Mouse (Mus musculus): ENCODE data around the gene Olfr826. TPM values are rescaled to one million over a fixed set of nuclear protein-coding genes. Genes with fewer than 3 reads are reported as not detected.
"Not testable (repeated sequence)": the region's sequence is repeated elsewhere in the genome, so short reads cannot be mapped to it uniquely, and the experiment has no call there.

Gene Olfr826
- polyA plus RNA-seq (2015; fragmentation: Nextera tagmentation; extraction: Ambion mirVana): not detected in 2 replicates

GRCm38 (mm10) chr10:130184086-130184485, at the start of gene Olfr826:
Gene Olfr826 (minus strand): TSS chr10:130184186.
- no peaks in the 10 kb centered on the region for H3K4me1 ChIP-seq
- no peak within 1 kb of the TSS for H3K4me3 ChIP-seq
- H3K27me3 ChIP-seq: no peaks in the 10 kb centered on the region
- no peak within 1 kb of the TSS for H3K4me2 ChIP-seq
- no peak within 1 kb of the TSS for H3K9ac ChIP-seq
- no peaks in the 10 kb centered on the region for H3K9me3 ChIP-seq
- ATAC-seq (ENCODE audit: insufficient number of reproducible peaks, low FRiP score, low TSS enrichment, low read depth): no peak
- WGBS: 66% methylated on average over 1 of the region's 1 CpGs
- no peak within 1 kb of the TSS for H3K27ac ChIP-seq
- no peaks in the 10 kb centered on the region for H3K36me3 ChIP-seq

- Histone ChIP-seq H3K36me3 (no peaks in the 10 kb centered on the region), H3K9me3 (no peaks in the 10 kb centered on the region), H3K4me1 (no peaks in the 10 kb centered on the region), H3K27me3 (no peaks in the 10 kb centered on the region), H3K4me2 (no peak overlapping the region), H3K9ac (no peak overlapping the region), H3K4me3 (no peak overlapping the region), H3K27ac (no peak overlapping the region)
- no peak for ATAC-seq (ENCODE audit: insufficient number of reproducible peaks, low FRiP score, low TSS enrichment, low read depth)
- WGBS: 67% methylated on average over 1 of the region's 1 CpGs
Measured at GRCm38 (mm10) chr10:130232117-130232516, 48.1 kb upstream of the Olfr826 start.

GRCm38 (mm10) chr10:130229584-130229983, 45.6 kb upstream of the Olfr826 start:
- H3K4me2 ChIP-seq: no peak overlapping the region
- no peaks in the 10 kb centered on the region for H3K4me1 ChIP-seq
- H3K9me3 ChIP-seq: no peaks in the 10 kb centered on the region
- 81% methylated on average over 5 of the region's 5 CpGs for WGBS
- H3K36me3 ChIP-seq: no peaks in the 10 kb centered on the region
- ATAC-seq (ENCODE audit: insufficient number of reproducible peaks, low FRiP score, low TSS enrichment, low read depth): no peak
- no peak overlapping the region for H3K27ac ChIP-seq
- H3K9ac ChIP-seq: no peak overlapping the region
- no peaks in the 10 kb centered on the region for H3K27me3 ChIP-seq
- no peak overlapping the region for H3K4me3 ChIP-seq

GRCm38 (mm10) chr10:130228246-130228645, 44.3 kb upstream of the Olfr826 start:
- 0% methylated on average over 1 of the region's 1 CpGs for WGBS
- Histone ChIP-seq H3K4me3 (no peak overlapping the region), H3K27me3 (no peaks in the 10 kb centered on the region), H3K36me3 (no peaks in the 10 kb centered on the region), H3K9ac (no peak overlapping the region), H3K4me1 (no peaks in the 10 kb centered on the region), H3K9me3 (no peaks in the 10 kb centered on the region), H3K27ac (no peak overlapping the region), H3K4me2 (no peak overlapping the region)
- ATAC-seq (ENCODE audit: insufficient number of reproducible peaks, low FRiP score, low TSS enrichment, low read depth): no peak

DNA sequence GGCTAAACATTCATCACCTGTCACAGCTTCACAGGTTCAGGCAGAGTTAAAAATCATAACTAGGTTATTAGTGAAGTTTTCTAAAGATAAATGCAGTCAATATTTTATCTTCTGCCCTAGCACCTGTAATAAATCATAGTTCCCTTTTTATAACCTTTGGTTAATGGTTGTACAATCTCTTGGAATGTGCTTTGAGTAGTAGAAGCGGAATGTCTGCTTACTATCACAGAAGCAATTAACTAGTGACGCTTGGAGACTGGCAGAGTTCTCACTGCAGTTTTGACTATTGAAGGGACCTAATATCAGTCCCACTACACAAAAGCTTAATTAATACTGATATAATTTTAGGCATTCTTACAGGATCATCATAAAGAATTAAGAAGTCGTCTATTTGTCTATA, 41.0 kb upstream of the Olfr826 start:
- no peak overlapping the region for H3K27ac ChIP-seq
- no peak for ATAC-seq (ENCODE audit: insufficient number of reproducible peaks, low FRiP score, low TSS enrichment, low read depth)
- H3K36me3 ChIP-seq: no peaks in the 10 kb centered on the region

DNA sequence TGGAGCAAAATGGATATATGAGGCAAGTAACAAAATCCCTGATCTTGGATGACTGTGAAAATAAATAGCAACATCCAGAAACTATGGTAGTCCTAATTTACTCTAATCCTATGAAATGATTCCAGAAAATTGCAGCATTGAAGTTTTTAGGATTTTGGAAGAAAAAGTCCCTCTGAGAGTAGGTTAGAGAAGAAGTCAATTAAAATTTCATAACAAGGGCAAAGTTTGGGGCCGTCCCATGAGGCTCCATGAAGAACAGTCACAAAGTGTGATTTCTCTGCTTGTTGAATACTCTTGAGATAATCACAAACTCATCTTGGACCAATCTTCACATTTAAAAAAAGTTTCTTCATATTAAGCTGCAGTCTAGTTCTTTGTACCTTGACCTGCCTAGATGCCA, 30.3 kb upstream of the Olfr826 start, which contains the start of gene Olfr827:
Olfr827 (minus strand) TSS at position 101 of the 400 bp plus-strand sequence.
- no peaks in the 10 kb centered on the region for H3K27me3 ChIP-seq
- no peak within 1 kb of the TSS for H3K27ac ChIP-seq
- H3K36me3 ChIP-seq: no peaks in the 10 kb centered on the region
- H3K4me2 ChIP-seq: no peak within 1 kb of the TSS
- H3K4me3 ChIP-seq: no peak within 1 kb of the TSS
- no peaks in the 10 kb centered on the region for H3K9me3 ChIP-seq
- no peak within 1 kb of the TSS for H3K9ac ChIP-seq
- ATAC-seq (ENCODE audit: insufficient number of reproducible peaks, low FRiP score, low TSS enrichment, low read depth): no peak
- no peaks in the 10 kb centered on the region for H3K4me1 ChIP-seq
- 83% methylated on average over 1 of the region's 1 CpGs for WGBS

More for the DNA sequence above, 41.0 kb upstream of the Olfr826 start:
- WGBS: 61% methylated on average over 3 of the region's 3 CpGs
- H3K4me3 ChIP-seq: no peak overlapping the region
- H3K27me3 ChIP-seq: no peaks in the 10 kb centered on the region
- H3K9ac ChIP-seq: no peak overlapping the region
- H3K9me3 ChIP-seq: no peaks in the 10 kb centered on the region
- no peak overlapping the region for H3K4me2 ChIP-seq
- H3K4me1 ChIP-seq: no peaks in the 10 kb centered on the region

DNA sequence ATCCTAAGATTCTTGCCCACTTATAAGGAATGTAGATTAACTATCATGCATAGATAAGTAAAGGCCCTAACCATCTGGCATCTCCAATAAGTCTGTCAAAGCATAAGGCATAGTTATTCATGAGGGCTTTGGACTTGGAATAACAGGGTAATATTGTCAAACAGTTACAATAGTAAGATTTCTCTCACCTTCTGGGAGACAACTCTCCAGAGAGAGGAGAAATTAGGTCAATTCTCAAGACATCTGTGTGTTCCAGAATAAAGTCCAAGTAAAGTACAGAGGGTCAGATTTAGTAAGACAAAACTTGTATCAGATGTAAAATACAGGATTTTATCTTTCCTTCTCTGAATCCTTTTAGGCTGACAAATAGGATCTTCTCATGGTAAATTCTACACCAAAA, 17.3 kb downstream of the Olfr826 start, which contains the start of gene Olfr825:
Olfr825 (minus strand) TSS at position 101 of the 400 bp plus-strand sequence.
- Histone ChIP-seq H3K27ac (no peak within 1 kb of the TSS), H3K4me2 (no peak within 1 kb of the TSS), H3K4me3 (no peak within 1 kb of the TSS), H3K27me3 (no peaks in the 10 kb centered on the region), H3K9me3 (no peaks in the 10 kb centered on the region), H3K4me1 (no peaks in the 10 kb centered on the region), H3K9ac (no peak within 1 kb of the TSS), H3K36me3 (no peaks in the 10 kb centered on the region)
- no peak for ATAC-seq (ENCODE audit: insufficient number of reproducible peaks, low FRiP score, low TSS enrichment, low read depth)

DNA sequence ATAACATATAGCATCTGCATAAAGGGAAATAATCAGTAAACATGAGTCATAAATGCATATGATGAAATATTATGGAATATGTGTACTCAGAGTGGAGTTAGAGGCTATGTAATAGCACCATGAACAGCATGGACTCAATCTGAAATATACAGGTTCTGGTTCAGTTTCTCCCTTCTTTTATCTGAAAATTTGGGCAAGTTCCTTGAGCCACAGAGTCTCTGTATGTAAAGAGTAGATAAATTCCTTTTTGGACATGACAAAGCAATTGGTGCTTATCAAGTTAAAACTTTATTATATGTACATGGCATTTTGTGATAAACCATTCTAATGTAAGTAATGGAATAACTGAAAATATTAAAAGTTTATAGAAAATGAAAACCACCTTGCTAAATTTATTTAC, 18.8 kb downstream of the Olfr826 start:
- Histone ChIP-seq H3K27me3 (no peaks in the 10 kb centered on the region), H3K4me1 (no peaks in the 10 kb centered on the region), H3K9me3 (no peaks in the 10 kb centered on the region), H3K9ac (no peak overlapping the region), H3K4me3 (no peak overlapping the region), H3K27ac (no peak overlapping the region), H3K36me3 (no peaks in the 10 kb centered on the region), H3K4me2 (no peak overlapping the region)
- ATAC-seq (ENCODE audit: insufficient number of reproducible peaks, low FRiP score, low TSS enrichment, low read depth): no peak

DNA sequence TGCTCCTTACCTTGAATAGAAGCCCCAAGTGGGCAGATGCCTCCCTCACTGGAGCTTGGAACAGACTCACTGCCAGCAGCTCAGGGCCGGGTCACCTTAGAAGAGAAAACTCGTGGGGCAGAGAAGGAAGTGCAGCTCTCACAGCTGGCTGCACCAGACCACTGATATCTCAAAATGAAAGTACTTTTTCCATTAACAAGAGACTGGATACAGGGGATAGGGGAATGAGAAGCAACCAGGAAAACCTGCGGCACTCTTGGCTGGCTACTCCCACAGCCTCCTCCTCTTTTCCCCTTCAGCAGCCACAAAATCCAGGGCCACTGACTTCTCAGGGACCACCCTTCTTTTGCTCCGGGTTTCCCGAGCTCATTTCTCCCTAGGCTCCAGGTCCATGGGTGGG, 39.9 kb downstream of the Olfr826 start:
- Histone ChIP-seq H3K27ac (no peak overlapping the region), H3K4me3 (no peak overlapping the region), H3K9ac (no peak overlapping the region), H3K27me3 (no peaks in the 10 kb centered on the region), H3K4me2 (no peak overlapping the region), H3K4me1 (no peaks in the 10 kb centered on the region), H3K9me3 (no peaks in the 10 kb centered on the region), H3K36me3 (no peaks in the 10 kb centered on the region)
- no peak for ATAC-seq (ENCODE audit: insufficient number of reproducible peaks, low FRiP score, low TSS enrichment, low read depth)
- WGBS: 80% methylated on average over 5 of the region's 5 CpGs

- not testable (repeated sequence) for H3K9ac ChIP-seq; H3K27me3 ChIP-seq; H3K4me1 ChIP-seq; H3K4me3 ChIP-seq; H3K4me2 ChIP-seq; H3K36me3 ChIP-seq; ATAC-seq (ENCODE audit: insufficient number of reproducible peaks, low FRiP score, low TSS enrichment, low read depth); H3K27ac ChIP-seq; H3K9me3 ChIP-seq
- 86% methylated on average over 5 of the region's 5 CpGs for WGBS
Measured at GRCm38 (mm10) chr10:130142481-130142880, 41.5 kb downstream of the Olfr826 start.

GRCm38 (mm10) chr10:130134811-130135210, 49.2 kb downstream of the Olfr826 start:
- Histone ChIP-seq H3K36me3 (no peaks in the 10 kb centered on the region), H3K9ac (no peak overlapping the region), H3K4me1 (no peaks in the 10 kb centered on the region), H3K4me2 (no peak overlapping the region), H3K27ac (no peak overlapping the region), H3K27me3 (no peaks in the 10 kb centered on the region), H3K4me3 (no peak overlapping the region), H3K9me3 (no peaks in the 10 kb centered on the region)
- no peak for ATAC-seq (ENCODE audit: insufficient number of reproducible peaks, low FRiP score, low TSS enrichment, low read depth)

- H3K9ac ChIP-seq; H3K27me3 ChIP-seq; H3K4me3 ChIP-seq; H3K36me3 ChIP-seq; H3K9me3 ChIP-seq; ATAC-seq (ENCODE audit: insufficient number of reproducible peaks, low FRiP score, low TSS enrichment, low read depth); H3K4me1 ChIP-seq; H3K27ac ChIP-seq; H3K4me2 ChIP-seq: not testable (repeated sequence)
Measured at GRCm38 (mm10) chr10:130129900-130130299, 54.1 kb downstream of the Olfr826 start, which contains the start of gene Olfr824. Gene Olfr824 (minus strand): TSS chr10:130130000.
